Mouse (Mus musculus): Measurements from ENCODE around the gene Arhgef11.
A peak's percentile ranks its signal among the peaks of the same experiment; 100 is the strongest.

Arhgef11 gene

DNA sequence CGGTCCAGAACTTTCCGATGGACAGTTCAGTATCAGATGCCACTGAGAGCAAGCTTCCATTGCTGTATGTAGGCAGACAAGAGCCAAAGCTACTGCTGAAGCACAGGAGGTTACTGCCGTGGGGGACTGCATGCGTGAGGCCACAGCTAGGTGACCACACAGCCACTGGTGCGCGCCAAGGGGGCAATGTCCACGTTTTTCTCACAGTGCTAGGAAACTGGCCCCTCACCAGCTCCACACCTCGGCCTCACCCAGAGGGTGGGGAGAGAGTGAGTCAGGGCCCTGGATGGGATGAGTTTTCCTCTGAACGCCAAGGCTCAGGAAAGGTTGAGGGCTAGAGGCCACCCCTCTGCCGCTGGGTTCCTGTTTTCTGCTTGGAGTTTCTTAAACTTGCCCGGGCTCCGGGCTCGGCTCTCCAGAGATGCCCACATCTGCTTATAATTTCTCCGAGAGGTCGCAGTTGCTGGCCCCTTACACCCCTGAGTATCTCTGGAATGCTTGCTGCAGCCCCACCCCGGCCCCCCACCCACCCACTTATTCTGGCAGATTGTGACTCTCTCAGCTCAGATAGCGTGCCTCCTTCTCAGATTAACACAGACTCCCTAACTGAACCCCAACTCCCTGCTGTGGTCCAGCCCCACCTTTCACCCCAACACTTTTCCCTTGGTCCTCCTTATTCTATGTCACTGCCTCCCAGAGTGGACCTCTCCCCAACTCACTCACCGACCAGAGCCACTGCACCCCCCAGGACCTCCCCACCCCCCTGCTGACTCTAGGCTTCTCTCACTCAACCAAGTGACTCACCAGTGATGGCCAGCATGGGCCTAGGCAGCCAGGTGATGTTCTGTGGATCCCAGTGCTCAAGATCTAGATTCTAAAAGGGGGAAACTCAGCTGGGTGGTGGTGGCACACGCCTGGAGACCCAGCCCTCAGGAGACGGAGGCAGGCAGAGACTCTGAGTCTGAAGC is 144.3 kb downstream of the Arhgef11 start:
- DNase-seq (ENCODE audit: low read depth, low spot score) = peak; percentile 25

DNA sequence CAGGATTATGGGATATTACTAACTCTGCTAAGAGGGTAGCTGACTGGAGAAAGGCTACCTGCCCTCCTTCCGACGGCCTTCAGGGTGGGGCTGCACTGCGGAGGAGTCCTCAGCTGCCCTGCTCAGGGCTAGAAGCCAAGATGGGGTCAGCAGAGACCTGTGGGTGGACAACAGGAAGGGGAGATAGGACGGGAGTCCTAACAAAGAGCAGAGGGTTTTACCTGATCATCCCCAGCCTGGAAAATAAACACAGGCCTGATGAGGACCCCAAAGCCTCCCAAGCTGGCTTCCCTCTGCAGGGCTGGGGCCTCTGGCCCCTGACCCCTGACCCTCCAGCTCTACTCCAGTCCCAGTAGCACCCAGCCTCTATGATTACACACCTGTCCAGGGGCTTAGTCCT is 145.8 kb downstream of the Arhgef11 start:
- DNase-seq (ENCODE audit: low read depth, low spot score) = no peak

GRCm38 (mm10) chr3:87763683-87764289 is 146.4 kb downstream of the Arhgef11 start:
- DNase-seq (ENCODE audit: low read depth, low spot score) = peak; percentile 49

- no peak for DNase-seq (ENCODE audit: low read depth, low spot score)
Observed at GRCm38 (mm10) chr3:87764506-87764905, 147.1 kb downstream of the Arhgef11 start.

DNA sequence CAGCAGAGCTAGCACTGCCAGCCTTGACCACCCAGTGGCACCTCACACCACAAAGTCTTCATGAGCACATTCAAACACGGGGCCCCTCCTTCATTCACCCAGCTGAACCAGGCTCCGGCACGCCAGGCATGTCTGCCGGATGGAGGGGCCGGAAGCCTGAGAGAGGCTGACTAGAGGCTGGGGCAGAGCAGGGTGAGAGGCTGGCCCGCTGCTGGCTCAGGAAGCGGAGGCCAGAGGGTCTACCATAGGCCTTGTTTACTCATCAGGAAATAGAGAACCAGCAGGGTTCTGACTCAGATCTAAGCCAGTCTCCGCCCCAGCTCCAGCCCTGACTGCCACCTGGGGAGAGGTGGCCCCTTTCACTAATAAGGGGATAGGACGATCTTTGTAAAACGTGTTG is 147.7 kb downstream of the Arhgef11 start:
- DNase-seq (ENCODE audit: low read depth, low spot score) = peak; percentile 53

DNA sequence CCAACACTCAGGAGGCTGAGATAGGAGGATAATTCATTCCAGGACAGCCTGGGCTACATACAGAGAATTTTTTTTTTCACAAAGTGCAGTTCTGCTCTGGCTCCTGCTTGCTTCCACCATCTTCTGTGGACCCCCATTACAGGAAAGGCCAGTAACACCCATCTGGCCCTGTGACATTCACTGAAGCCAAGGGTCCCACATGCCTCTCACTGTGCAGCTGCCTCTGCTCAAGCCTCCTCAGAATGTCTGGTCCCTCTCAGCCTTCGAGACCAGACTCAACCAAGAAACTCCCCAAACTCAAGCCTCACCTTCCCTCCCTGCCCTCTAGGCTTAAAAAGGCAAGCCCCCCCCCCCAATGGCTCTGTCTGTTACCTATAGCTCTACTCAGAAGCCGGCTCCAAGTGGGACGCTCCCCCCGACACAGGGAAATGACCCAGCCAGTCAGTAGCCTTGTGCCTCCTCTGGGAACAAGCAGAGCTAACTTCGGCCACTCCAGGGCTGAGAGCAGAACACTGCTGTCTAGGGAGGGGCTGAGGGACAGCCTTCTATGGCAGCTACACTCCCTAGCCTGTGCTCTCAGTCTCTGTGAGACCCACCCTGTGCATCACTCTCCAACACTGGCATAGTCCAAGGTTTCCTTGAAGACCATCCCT is 148.4 kb downstream of the Arhgef11 start:
- no peak for DNase-seq (ENCODE audit: low read depth, low spot score)

- no peak for DNase-seq (ENCODE audit: low read depth, low spot score)
Observed at GRCm38 (mm10) chr3:87766284-87766667, 148.9 kb downstream of the Arhgef11 start.

GRCm38 (mm10) chr3:87767764-87768163 is 150.4 kb downstream of the Arhgef11 start:
- no peak for DNase-seq (ENCODE audit: low read depth, low spot score)

DNA sequence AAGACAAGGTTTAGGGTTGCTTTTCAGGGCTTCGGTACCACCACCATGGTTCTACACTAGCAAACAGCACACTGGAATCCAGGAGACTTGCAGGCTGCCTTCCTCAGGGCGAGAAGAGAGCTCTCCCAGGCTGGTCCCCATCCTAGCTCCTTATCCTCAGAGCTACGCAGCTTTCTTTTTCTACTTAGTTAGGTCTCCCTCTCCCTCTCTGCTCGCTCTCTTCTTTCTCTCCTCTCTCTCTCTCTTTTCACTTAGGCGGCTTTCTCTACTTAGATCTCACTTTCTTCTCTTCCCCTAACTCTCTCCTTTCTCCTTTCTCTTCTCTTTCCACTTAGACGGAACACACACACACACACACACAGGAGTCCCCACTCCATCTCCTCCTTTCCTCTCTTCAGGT is 151.1 kb downstream of the Arhgef11 start:
- DNase-seq (ENCODE audit: low read depth, low spot score) = no peak

DNA sequence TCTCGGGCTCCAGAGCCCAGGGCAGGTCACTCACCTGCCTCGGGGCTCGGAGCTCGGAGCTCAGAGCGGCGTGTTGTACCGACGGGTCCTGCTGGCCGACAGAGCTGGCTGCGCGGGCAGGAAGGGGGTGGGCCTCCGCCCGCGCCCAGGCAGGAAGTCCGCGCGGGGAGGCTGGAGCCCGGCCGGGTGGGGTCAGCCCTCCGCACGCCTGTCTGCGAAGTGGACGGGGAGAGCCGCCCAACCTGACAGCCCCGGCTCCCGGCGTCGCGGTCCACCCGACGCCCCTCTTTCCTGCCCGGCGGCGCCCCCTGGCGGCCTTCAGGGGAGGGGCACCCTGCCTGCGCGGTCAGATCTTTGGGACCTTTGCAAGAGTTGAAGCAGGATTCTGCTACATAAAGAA is 151.5 kb downstream of the Arhgef11 start:
- DNase-seq (ENCODE audit: low read depth, low spot score) = peak; percentile 83

DNA sequence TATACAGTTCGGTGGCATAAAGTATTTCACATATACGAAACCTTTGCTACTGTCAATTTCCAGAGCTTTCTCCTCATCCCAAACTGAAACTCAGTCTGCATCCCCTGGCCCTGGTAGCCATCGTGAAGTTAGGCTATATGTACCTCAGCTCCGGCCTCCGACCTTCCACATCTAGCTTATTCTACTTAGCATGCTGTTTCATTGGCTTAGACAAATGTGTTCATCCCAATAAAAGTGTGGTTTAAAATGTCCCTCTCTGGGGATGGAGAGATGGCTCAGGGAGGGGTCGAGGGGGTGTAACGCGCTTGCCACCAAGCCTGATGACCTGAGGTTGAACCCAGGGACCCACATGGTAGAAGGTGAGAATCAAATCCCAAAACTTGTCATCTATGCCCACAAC is 152.1 kb downstream of the Arhgef11 start:
- no peak for DNase-seq (ENCODE audit: low read depth, low spot score)

GRCm38 (mm10) chr3:87770280-87770679 is 152.9 kb downstream of the Arhgef11 start:
- peak; percentile 80 for DNase-seq (ENCODE audit: low read depth, low spot score)

DNA sequence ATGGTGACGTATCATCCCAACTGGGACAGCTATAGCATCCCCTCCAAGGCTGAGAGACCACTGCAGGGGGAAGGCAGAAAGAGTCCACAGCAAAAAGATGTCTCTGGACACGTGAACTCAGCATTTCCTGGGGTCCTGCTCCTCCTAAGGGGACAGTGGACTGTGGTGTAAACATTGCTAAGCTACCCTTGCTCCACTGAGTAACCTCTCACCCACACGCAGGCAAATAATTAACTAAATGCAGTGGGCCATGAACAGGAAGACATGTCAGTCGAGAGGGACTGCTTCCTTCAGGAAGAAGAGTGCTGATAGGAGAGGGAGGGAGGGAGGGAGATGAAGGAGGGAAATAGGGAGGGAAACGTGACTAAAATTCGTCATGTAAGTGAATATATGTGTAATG is 153.7 kb downstream of the Arhgef11 start:
- no peak for DNase-seq (ENCODE audit: low read depth, low spot score)

DNA sequence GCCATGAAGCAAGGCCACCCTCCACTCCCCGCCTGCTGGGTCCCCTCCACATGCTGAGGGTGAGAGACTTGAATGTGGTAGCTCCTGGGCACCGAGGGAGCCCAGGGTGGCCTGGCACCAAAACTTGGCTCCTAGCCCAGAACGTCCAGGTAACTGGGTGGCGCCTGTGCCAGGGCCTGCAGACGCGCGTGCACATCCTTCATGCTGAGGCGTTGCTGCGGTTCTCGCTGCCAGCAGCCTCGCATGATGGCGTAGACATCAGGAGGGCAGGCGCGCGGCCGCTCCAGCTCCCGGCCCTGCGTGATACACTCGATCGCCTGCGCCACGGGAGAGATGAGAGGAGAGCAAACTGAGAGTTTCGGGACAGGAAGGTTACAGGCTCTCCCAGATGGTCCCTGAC is 160.9 kb downstream of the Arhgef11 start:
- no peak for DNase-seq (ENCODE audit: low read depth, low spot score)

DNA sequence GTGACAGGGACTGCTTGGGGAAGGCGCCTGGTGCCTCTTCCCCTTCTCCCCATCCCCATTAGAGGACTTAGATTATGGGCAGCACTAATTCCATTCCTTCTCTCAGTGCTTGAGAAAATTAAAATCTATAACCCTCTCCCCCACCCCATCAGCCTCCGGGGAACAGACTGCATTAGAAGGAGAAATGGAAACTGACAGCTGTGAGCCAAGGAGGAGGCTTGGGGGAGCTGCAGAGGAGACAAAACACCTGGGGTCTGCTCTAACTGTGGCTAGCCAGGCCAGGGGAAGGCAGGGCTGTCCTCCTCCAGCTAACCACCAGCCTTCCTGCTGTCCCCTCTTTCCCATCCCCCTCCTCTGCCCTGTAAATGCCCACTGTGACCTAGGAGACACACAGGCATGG is 161.7 kb downstream of the Arhgef11 start:
- DNase-seq (ENCODE audit: low read depth, low spot score) = no peak

GRCm38 (mm10) chr3:87783282-87784023 is 166.1 kb downstream of the Arhgef11 start:
- no peak for DNase-seq (ENCODE audit: low read depth, low spot score)

DNA sequence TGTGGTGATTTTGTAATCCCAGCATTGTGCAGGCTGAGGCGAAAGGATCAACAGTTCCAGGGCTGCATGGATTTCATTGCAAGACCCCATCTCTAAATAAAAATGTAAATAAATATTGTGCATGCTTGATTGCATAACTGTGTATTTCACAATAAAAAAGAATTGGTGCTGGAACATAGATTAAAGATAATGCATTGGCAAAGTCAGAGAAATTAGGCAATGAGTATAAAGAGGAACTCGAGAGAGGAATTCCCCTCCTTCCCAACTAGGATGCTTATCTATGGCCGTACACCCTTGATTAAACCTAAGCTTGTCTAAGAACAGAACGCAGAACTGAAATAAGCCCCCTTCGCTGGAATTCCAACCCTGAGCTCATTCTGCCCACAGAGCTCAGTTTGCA is 167.8 kb downstream of the Arhgef11 start:
- DNase-seq (ENCODE audit: low read depth, low spot score) = no peak

- DNase-seq (ENCODE audit: low read depth, low spot score) = no peak
Observed at GRCm38 (mm10) chr3:87785626-87786214, 168.4 kb downstream of the Arhgef11 start.

Measured in forelimb bud, embryonic 11.5 days (tissue).